Mouse (Mus musculus) layer of hippocampus, postnatal 14 days (tissue): ENCODE results near the gene Tmem204. TPM values are rescaled to one million over a fixed set of nuclear protein-coding genes. Genes with fewer than 3 reads are reported as not detected.

Source experiments
- DNase-seq, 2 experiments: peaks; one replicate each; pipeline ENCODE4 v3.0.0; 2021 to 2022; ENCODE audit warnings: low spot score in 2 of 2, mixed read lengths in 1 of 2
- total RNA-seq, 2 experiments: library from RNA; stranded (reverse); gene quantifications; 2 replicates each; pipeline ENCODE4 v1.2.3; 2021

Tmem204 gene
- total RNA-seq, 2 experiments from 2014 or later: 10.1 to 10.7 TPM

- peak; percentile 96 to 99 for DNase-seq
Measured at GRCm38 (mm10) chr17:25015655-25016291, 67.6 kb downstream of the Tmem204 start, which contains the start of the genes Cramp1l and Ift140. Gene Cramp1l (minus strand): TSS chr17:25015788. Gene Ift140 (plus strand): TSS chr17:25016085.

GRCm38 (mm10) chr17:25014841-25015570, 68.4 kb downstream of the Tmem204 start:
- peak in 1 of 2 experiments; percentile 34 for DNase-seq

GRCm38 (mm10) chr17:25013606-25014501, 69.5 kb downstream of the Tmem204 start:
- no peak for DNase-seq

Other genes with a start within 250 kb of the Tmem204 start
- 100 to 1,000 TPM; 107 to 112 TPM for gene Hagh, start 243.4 kb downstream of the Tmem204 start, total RNA-seq
- 10 to 100 TPM; 18.1 to 18.2 TPM for gene Fahd1, start 233.2 kb downstream of the Tmem204 start, total RNA-seq
- gene Igfals, start 217.6 kb downstream of the Tmem204 start, total RNA-seq: not detected
- gene Nubp2, start 197.2 kb downstream of the Tmem204 start, total RNA-seq: 10 to 100 TPM; 37.7 to 43.4 TPM
- gene Spsb3, start 196.9 kb downstream of the Tmem204 start, total RNA-seq: 10 to 100 TPM; 40.9 to 41.2 TPM
- 10 to 100 TPM; 66.9 to 83.2 TPM for gene Eme2, start 188.5 kb downstream of the Tmem204 start, total RNA-seq
- 10 to 100 TPM; 73.0 to 76.3 TPM for gene Mrps34, start 188.5 kb downstream of the Tmem204 start, total RNA-seq
- 10 to 100 TPM; 48.6 to 53.8 TPM for gene Nme3, start 187.1 kb downstream of the Tmem204 start, total RNA-seq
- 100 to 1,000 TPM; 312 to 326 TPM for gene Mapk8ip3, start 146.6 kb downstream of the Tmem204 start, total RNA-seq
- gene Jpt2, start 122.9 kb downstream of the Tmem204 start, total RNA-seq: 10 to 100 TPM; 11.2 TPM
- 10 to 100 TPM; 24.0 to 28.5 TPM for gene Cramp1l, start 67.8 kb downstream of the Tmem204 start, total RNA-seq
- gene Ift140, start 67.5 kb downstream of the Tmem204 start, total RNA-seq: 10 to 100 TPM; 25.4 to 31.9 TPM
- gene Telo2, start 32.4 kb upstream of the Tmem204 start, total RNA-seq: 10 to 100 TPM; 30.1 to 33.4 TPM
- gene Ptx4, start 37.2 kb upstream of the Tmem204 start, total RNA-seq: 1 to 10 TPM; 1.4 to 1.6 TPM
- 10 to 100 TPM; 47.3 to 51.1 TPM for gene Clcn7, start 49.8 kb upstream of the Tmem204 start, total RNA-seq
- under 1 TPM in 1 of 2 experiments, not detected in 1; 0.26 TPM for gene Ccdc154, start 78.9 kb upstream of the Tmem204 start, total RNA-seq
- gene Gm38655, start 91.9 kb upstream of the Tmem204 start, total RNA-seq: not detected
- gene BC003965, start 101.0 kb upstream of the Tmem204 start, total RNA-seq: 10 to 100 TPM; 17.8 to 19.2 TPM
- gene Unkl, start 104.8 kb upstream of the Tmem204 start, total RNA-seq: 10 to 100 TPM; 33.9 to 37.0 TPM
- gene Gnptg, start 156.5 kb upstream of the Tmem204 start, total RNA-seq: 10 to 100 TPM; 64.4 to 71.9 TPM
- gene Tsr3, start 156.6 kb upstream of the Tmem204 start, total RNA-seq: 10 to 100 TPM; 25.0 to 26.6 TPM
- gene Baiap3, start 172.8 kb upstream of the Tmem204 start, total RNA-seq: 10 to 100 TPM in 1 of 2 experiments, 1 to 10 TPM in 1; 9.7 to 11.3 TPM
- gene Ube2i, start 191.0 kb upstream of the Tmem204 start, total RNA-seq: 100 to 1,000 TPM; 208 to 219 TPM
- gene Prss34, start 214.8 kb upstream of the Tmem204 start, total RNA-seq: not detected
- not detected for gene Prss28, start 225.1 kb upstream of the Tmem204 start, total RNA-seq
- gene Prss29, start 235.1 kb upstream of the Tmem204 start, total RNA-seq: not detected